Mouse (Mus musculus) heart, adult 2 months (tissue): ENCODE measurements around the gene Iqca. TPM values are rescaled to one million over a fixed set of nuclear protein-coding genes. Genes with fewer than 3 reads are reported as not detected.

ENCODE experiments used
- DNase-seq, 2 experiments: peaks; one replicate each; pipeline ENCODE4 v3.0.0; 2021
- H3K27ac ChIP-seq: fragments of 200-600 bp; 2 replicates; pipeline ENCODE4 v1.8.1; 2022
- H3K27me3 ChIP-seq: fragments of 200-500 bp; 2 replicates; pipeline ENCODE4 v1.6.1; 2012; ENCODE audit warnings: mild to moderate bottlenecking, low read length, inconsistent platforms, mixed read lengths; ENCODE audit not compliant: control insufficient read depth, insufficient read depth
- H3K36me3 ChIP-seq: fragments of 200-500 bp; 2 replicates; pipeline ENCODE4 v1.6.1; 2012; ENCODE audit warnings: low read length, inconsistent platforms; ENCODE audit not compliant: control insufficient read depth, insufficient read depth
- H3K4me1 ChIP-seq: fragments of 200-500 bp; 2 replicates; pipeline ENCODE4 v1.6.1; 2011; ENCODE audit warnings: low read length; ENCODE audit not compliant: control insufficient read depth, insufficient read depth
- H3K4me3 ChIP-seq: fragments of 200-600 bp; 2 replicates; pipeline ENCODE4 v1.8.1; 2022
- H3K79me2 ChIP-seq: fragments of 200-500 bp; replicated peaks from 2 replicates; pipeline ENCODE4 v1.6.1; 2012; ENCODE audit warnings: mild to moderate bottlenecking, inconsistent platforms, low read length, moderate library complexity, mixed read lengths; ENCODE audit not compliant: control insufficient read depth, insufficient read depth
- H3K9ac ChIP-seq: fragments of 200-500 bp; 2 replicates; pipeline ENCODE4 v1.6.1; 2012; ENCODE audit warnings: low read depth, mild to moderate bottlenecking, control low read depth, inconsistent platforms, low read length, mixed read lengths
- CTCF ChIP-seq: fragments of 200-600 bp; IDR thresholded peaks from 2 replicates; pipeline ENCODE4 v1.8.1; 2022; ENCODE audit warnings: antibody characterized with exemption, mild to moderate bottlenecking, moderate library complexity
- EP300 ChIP-seq: fragments of 200-500 bp; IDR thresholded peaks from 2 replicates; pipeline ENCODE4 v1.6.1; 2011; ENCODE audit warnings: low read depth, low read length, control low read depth; ENCODE audit not compliant: insufficient read depth
- POLR2A ChIP-seq: fragments of 200-500 bp; IDR thresholded peaks from 2 replicates; pipeline ENCODE4 v1.6.1; 2011; ENCODE audit warnings: mild to moderate bottlenecking, low read depth, low read length, control low read depth; ENCODE audit not compliant: insufficient read depth
- WGBS: fragments of 180-500 bp; shearing (Covaris S2); methylation state at CpG from one replicate; pipeline ENCODE4 v1.1.7; 2018; 5-methylcytosine and 5-hydroxymethylcytosine counted together
- intact Hi-C: fragments of 180-260 bp; cut with DNase I; formaldehyde crosslinking; loops from one replicate; pipeline ENCODE4 v1.15.1; 2025
- polyA plus RNA-seq: library from polyadenylated mRNA; depleted of rRNA; stranded (reverse); fragments of >200 nt; gene quantifications from 2 replicates; pipeline ENCODE4 v1.2.3, GENCODE M21; 2012; rRNA removed
- total RNA-seq, 2 experiments: library from RNA; stranded (reverse); gene quantifications; 2 replicates each; pipeline ENCODE4 v1.2.3; 2021

The Iqca gene
- total and polyA plus RNA-seq, 3 experiments, result 0.43 TPM; not detected in 2

GRCm38 (mm10) chr1:89999858-90000257, 153.3 kb downstream of the Iqca start:
- Histone ChIP-seq H3K27me3 (no peaks in the 10 kb centered on the region), H3K4me1 (peaks cover 14% of the 10 kb centered on the region; the same call in 1 of the 2 replicates), H3K79me2 (no peaks in the 10 kb centered on the region), H3K27ac (peak overlapping the region; percentile 93), H3K4me3 (no peak overlapping the region), H3K36me3 (peaks cover 2% of the 10 kb centered on the region; the same call in 1 of the 2 replicates), H3K9ac (peak overlapping the region; percentile 25; the same call in 1 of the 2 replicates)
- intact Hi-C loops, result no loop called here
- peak in 1 of 2 experiments; percentile 49 for DNase-seq
- 60% methylated on average over 3 of the region's 3 CpGs for WGBS
- peak; percentile 53; the same call in 1 of the 2 replicates for TF ChIP-seq POLR2A
- TF ChIP-seq CTCF, result no peak
- 0 out of 2 replicates have a peak, but pooled peaks have one; percentile 25 for TF ChIP-seq EP300

GRCm38 (mm10) chr1:89998696-89999095, 154.5 kb downstream of the Iqca start:
- Histone ChIP-seq H3K4me1 (peaks cover 14% of the 10 kb centered on the region; the same call in 1 of the 2 replicates), H3K27ac (peak overlapping the region; percentile 93), H3K9ac (no peak overlapping the region), H3K36me3 (peaks cover 2% of the 10 kb centered on the region; the same call in 1 of the 2 replicates), H3K4me3 (no peak overlapping the region), H3K27me3 (no peaks in the 10 kb centered on the region), H3K79me2 (no peaks in the 10 kb centered on the region)
- intact Hi-C loops, result no loop called here
- WGBS, result 75% methylated on average over 2 of the region's 2 CpGs
- DNase-seq, result no peak
- no peak for TF ChIP-seq EP300
- TF ChIP-seq CTCF, result no peak
- TF ChIP-seq POLR2A, result no peak

GRCm38 (mm10) chr1:89998076-89998475, 155.1 kb downstream of the Iqca start:
- WGBS, result 40% methylated on average over 7 of the region's 7 CpGs
- peak in 1 of 2 experiments; percentile 39 for DNase-seq
- no peaks in the 10 kb centered on the region for H3K79me2 ChIP-seq
- H3K4me1 ChIP-seq, result peaks cover 14% of the 10 kb centered on the region; the same call in 1 of the 2 replicates
- no peak overlapping the region for H3K9ac ChIP-seq
- intact Hi-C loops, result no loop called here
- peaks cover 2% of the 10 kb centered on the region; the same call in 1 of the 2 replicates for H3K36me3 ChIP-seq
- peak overlapping the region; percentile 93 for H3K27ac ChIP-seq
- H3K27me3 ChIP-seq, result peaks cover under 1% of the 10 kb centered on the region; the same call in 1 of the 2 replicates
- TF ChIP-seq POLR2A, result 0 out of 2 replicates have a peak, but pooled peaks have one; percentile 10
- TF ChIP-seq CTCF, result no peak
- H3K4me3 ChIP-seq, result no peak overlapping the region

GRCm38 (mm10) chr1:89992256-89992655, 160.9 kb downstream of the Iqca start:
- WGBS, result 12% methylated on average over 25 of the region's 25 CpGs
- Histone ChIP-seq H3K79me2 (no peaks in the 10 kb centered on the region; the same call in 1 of the 2 replicates), H3K4me3 (no peak overlapping the region), H3K4me1 (peaks cover 5% of the 10 kb centered on the region; the same call in 1 of the 2 replicates), H3K27me3 (peaks cover 3% of the 10 kb centered on the region), H3K9ac (no peak overlapping the region), H3K27ac (no peak overlapping the region), H3K36me3 (no peaks in the 10 kb centered on the region)
- TF ChIP-seq POLR2A, result no peak
- no peak for TF ChIP-seq CTCF
- no peak for TF ChIP-seq EP300
- intact Hi-C loops, result no loop called here
- DNase-seq, result no peak

Other genes with a start within 250 kb of the Iqca start
- gene Gbx2, start 222.2 kb downstream of the Iqca start, total RNA-seq, result under 1 TPM; 0.18 to 0.21 TPM
- 0.12 and 0.14 TPM in 2 replicates for gene Gbx2, start 222.2 kb downstream of the Iqca start, polyA plus RNA-seq
- 10 to 100 TPM; 20.7 to 22.9 TPM for gene Asb18, start 138.7 kb downstream of the Iqca start, total RNA-seq
- gene Asb18, start 138.7 kb downstream of the Iqca start, polyA plus RNA-seq, result 35.3 and 38.2 TPM in 2 replicates
- gene Ackr3, start 50.6 kb upstream of the Iqca start, total RNA-seq, result 10 to 100 TPM; 56.5 to 58.0 TPM
- gene Ackr3, start 50.6 kb upstream of the Iqca start, polyA plus RNA-seq, result 186 and 351 TPM in 2 replicates